Comparison of ENCODE assay signal across 15 mouse cellular contexts in the genomic region with DNA sequence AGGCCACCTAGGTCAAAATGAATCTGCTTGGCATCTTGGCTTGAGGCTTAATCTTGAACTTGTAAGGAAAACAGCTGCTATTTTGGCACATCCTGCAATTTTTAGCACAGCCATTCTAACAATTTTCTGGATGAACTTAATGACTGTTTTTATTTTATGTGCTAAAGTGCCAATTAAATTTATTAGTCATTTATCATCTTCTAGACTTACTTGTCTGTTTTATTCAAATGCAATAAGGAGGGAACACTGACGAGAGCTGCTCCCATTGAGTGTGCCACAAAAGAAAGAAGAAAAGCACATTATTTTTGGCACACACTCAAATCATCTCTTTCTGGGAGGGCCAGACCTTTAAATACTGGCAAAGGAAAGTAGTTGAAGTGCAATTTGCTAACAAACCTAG. TPM values are rescaled to one million over a fixed set of nuclear protein-coding genes. Genes with fewer than 3 reads are reported as not detected.
"Had no signal": no experiment of that assay in that cellular context is flagged by ENCODE, and none has a peak within 500 bp of the region (broad histone marks: within the 10 kb centered on the region; RNA-seq: fewer than 3 reads in every experiment).

No protein-coding gene starts in this region.

- H3K4me2 ChIP-seq: limb, embryonic 13.5 days; midbrain, embryonic 12.5 days; neural tube, embryonic 15.5 days had no signal

- H3K27ac ChIP-seq: limb, embryonic 13.5 days; liver, embryonic 14.5 days; midbrain, embryonic 12.5 days; neural tube, embryonic 15.5 days had no signal

- H3K9ac ChIP-seq: limb, embryonic 13.5 days; liver, embryonic 14.5 days; midbrain, embryonic 12.5 days; neural tube, embryonic 15.5 days had no signal

- H3K27me3 ChIP-seq: limb, embryonic 13.5 days; midbrain, embryonic 12.5 days; neural tube, embryonic 15.5 days had no signal

- ATAC-seq: intestine, embryonic 16.5 days had no signal

- H3K36me3 ChIP-seq: limb, embryonic 13.5 days; midbrain, embryonic 12.5 days; neural tube, embryonic 15.5 days had no signal

- H3K4me1 ChIP-seq: limb, embryonic 13.5 days; neural tube, embryonic 15.5 days had no signal

- H3K4me3 ChIP-seq: limb, embryonic 13.5 days; midbrain, embryonic 12.5 days; myocyte; neural tube, embryonic 15.5 days had no signal

- DNase-seq: kidney, adult 2 months; left cerebral cortex, postnatal 4 days; lung, adult 18-20 months; right cerebral cortex, adult 18-20 months; thymus, adult 18-20 months; thymus, postnatal 14 days had no signal

- H3K9me3 ChIP-seq: limb, embryonic 13.5 days; midbrain, embryonic 12.5 days; neural tube, embryonic 15.5 days had no signal

RNA-seq across cellular contexts. Expression of a gene that starts 59.4 kb away (rescaled TPM):
- total RNA-seq: liver, adult 2 months; megakaryocyte-erythroid progenitor cell, adult 5-6 weeks had no signal
- polyA plus RNA-seq: intestine, embryonic 16.5 days; limb, embryonic 13.5 days; liver, adult 2 months; midbrain, embryonic 12.5 days; myocyte; neural tube, embryonic 11.5 days had no signal
